Mouse (Mus musculus): ENCODE data around the gene Epha2. TPM values are rescaled to one million over a fixed set of nuclear protein-coding genes. Genes with fewer than 3 reads are reported as not detected.

Epha2 gene
- polyA plus RNA-seq, 1 experiment from 2014 or later, result 7.6 TPM

DNA sequence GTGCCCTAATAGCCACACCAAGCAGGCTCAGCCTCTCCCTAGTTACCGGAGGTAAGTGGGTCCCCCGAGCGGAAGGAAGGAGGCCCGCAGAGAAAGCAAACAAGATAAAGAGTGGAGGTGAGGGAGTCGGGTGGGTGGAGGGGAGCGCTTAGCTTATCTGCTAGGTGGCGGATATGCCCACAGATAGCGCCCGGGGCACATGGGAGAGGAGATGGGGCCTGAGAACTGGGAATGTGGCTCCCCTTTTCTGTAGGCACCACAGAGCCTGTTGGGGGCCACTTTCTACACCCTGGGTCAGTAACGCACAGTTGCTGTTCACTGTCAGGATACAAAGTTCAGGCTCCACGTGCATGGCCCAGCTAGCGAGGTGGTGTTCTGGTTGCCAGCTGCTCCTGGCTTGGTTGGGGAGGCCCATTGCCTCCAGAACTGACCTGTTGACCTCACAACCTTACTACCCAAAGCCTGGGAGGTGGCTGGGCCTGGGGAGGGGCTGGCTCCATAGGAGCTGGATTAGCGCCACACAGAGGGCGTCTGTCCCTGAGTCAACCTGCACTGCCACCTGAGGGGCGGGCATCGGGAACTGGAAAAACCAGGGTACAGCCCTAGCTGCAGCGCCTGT lies 11.6 kb downstream of the Epha2 start:
- Histone ChIP-seq H3K4me1 (ENCODE audit: control insufficient read depth, insufficient read depth, low read length) (peaks cover 57% of the 10 kb centered on the region), H3K27me3 (replicated peaks; ENCODE audit: control insufficient read depth, insufficient read depth, low read length) (no peaks in the 10 kb centered on the region), H3K4me2 (ENCODE audit: low read depth, low read length) (0 out of 2 replicates have a peak overlapping the region, but pooled peaks have one; percentile 11), H3K27ac (ENCODE audit: low read length) (peak overlapping the region; percentile 77), H3K4me3 (ENCODE audit: low read length) (0 out of 2 replicates have a peak overlapping the region, but pooled peaks have one; percentile 1), H3K9ac (ENCODE audit: low read depth, low read length) (peak overlapping the region; percentile 23; the same call in 1 of the 2 replicates), H3K36me3 (ENCODE audit: control insufficient read depth, insufficient read depth, low read length) (no peaks in the 10 kb centered on the region), H3K9me3 (ENCODE audit: control insufficient read depth, low read length) (no peaks in the 10 kb centered on the region)
- ATAC-seq, result peak; percentile 80
- WGBS, result 57% methylated on average over 17 of the region's 17 CpGs

DNA sequence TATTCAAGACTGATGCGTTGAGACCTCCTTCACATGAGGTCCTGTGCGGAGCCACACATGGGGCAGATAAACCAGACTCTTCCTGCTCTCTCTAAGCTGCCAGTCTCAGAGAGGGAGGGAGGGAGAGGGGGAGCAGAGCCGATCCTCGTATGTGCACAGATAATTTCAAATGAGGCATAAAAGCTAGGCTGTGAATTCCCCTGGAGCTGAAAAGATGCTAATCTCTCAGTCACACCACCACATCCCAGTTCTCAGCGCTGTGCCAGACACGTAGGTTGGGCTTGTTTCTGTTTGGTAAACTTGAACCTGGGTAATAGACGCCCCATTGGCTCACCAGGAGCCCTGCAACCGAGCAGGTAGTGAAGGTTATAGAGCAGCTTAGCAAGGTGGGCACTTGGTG lies 12.4 kb downstream of the Epha2 start:
- Histone ChIP-seq H3K4me1 (ENCODE audit: control insufficient read depth, insufficient read depth, low read length) (peaks cover 56% of the 10 kb centered on the region), H3K4me2 (ENCODE audit: low read depth, low read length) (no peak overlapping the region), H3K27me3 (replicated peaks; ENCODE audit: control insufficient read depth, insufficient read depth, low read length) (no peaks in the 10 kb centered on the region), H3K9me3 (ENCODE audit: control insufficient read depth, low read length) (no peaks in the 10 kb centered on the region), H3K9ac (ENCODE audit: low read depth, low read length) (no peak overlapping the region), H3K27ac (ENCODE audit: low read length) (no peak overlapping the region), H3K36me3 (ENCODE audit: control insufficient read depth, insufficient read depth, low read length) (peaks cover 3% of the 10 kb centered on the region; the same call in 1 of the 2 replicates), H3K4me3 (ENCODE audit: low read length) (no peak overlapping the region)
- 61% methylated on average over 8 of the region's 8 CpGs for WGBS
- ATAC-seq, result no peak

- ATAC-seq, result no peak
- Histone ChIP-seq H3K9ac (ENCODE audit: low read depth, low read length) (no peak overlapping the region), H3K4me3 (ENCODE audit: low read length) (no peak overlapping the region), H3K4me2 (ENCODE audit: low read depth, low read length) (peak overlapping the region; percentile 8; the same call in 1 of the 2 replicates), H3K27ac (ENCODE audit: low read length) (peak overlapping the region; percentile 25; the same call in 1 of the 2 replicates), H3K9me3 (ENCODE audit: control insufficient read depth, low read length) (no peaks in the 10 kb centered on the region), H3K27me3 (replicated peaks; ENCODE audit: control insufficient read depth, insufficient read depth, low read length) (no peaks in the 10 kb centered on the region), H3K36me3 (ENCODE audit: control insufficient read depth, insufficient read depth, low read length) (peaks cover 5% of the 10 kb centered on the region; the same call in 1 of the 2 replicates), H3K4me1 (ENCODE audit: control insufficient read depth, insufficient read depth, low read length) (peaks cover 52% of the 10 kb centered on the region)
- WGBS, result 58% methylated on average over 11 of the region's 11 CpGs
Measured at GRCm38 (mm10) chr4:141313924-141314323, 12.9 kb downstream of the Epha2 start.

GRCm38 (mm10) chr4:141314745-141315144 lies 13.7 kb downstream of the Epha2 start:
- no peak overlapping the region for H3K9ac ChIP-seq (ENCODE audit: low read depth, low read length)
- H3K36me3 ChIP-seq (ENCODE audit: control insufficient read depth, insufficient read depth, low read length), result peaks cover 10% of the 10 kb centered on the region; the same call in 1 of the 2 replicates
- H3K27me3 ChIP-seq (replicated peaks; ENCODE audit: control insufficient read depth, insufficient read depth, low read length), result no peaks in the 10 kb centered on the region
- WGBS, result 81% methylated on average over 6 of the region's 6 CpGs
- no peak overlapping the region for H3K4me3 ChIP-seq (ENCODE audit: low read length)
- H3K4me2 ChIP-seq (ENCODE audit: low read depth, low read length), result no peak overlapping the region
- H3K4me1 ChIP-seq (ENCODE audit: control insufficient read depth, insufficient read depth, low read length), result peaks cover 44% of the 10 kb centered on the region
- H3K9me3 ChIP-seq (ENCODE audit: control insufficient read depth, low read length), result no peaks in the 10 kb centered on the region
- no peak for ATAC-seq
- H3K27ac ChIP-seq (ENCODE audit: low read length), result no peak overlapping the region

GRCm38 (mm10) chr4:141316023-141316422 lies 15.0 kb downstream of the Epha2 start:
- 60% methylated on average over 7 of the region's 7 CpGs for WGBS
- no peak overlapping the region for H3K27ac ChIP-seq (ENCODE audit: low read length)
- H3K4me3 ChIP-seq (ENCODE audit: low read length), result no peak overlapping the region
- no peak for ATAC-seq
- H3K9me3 ChIP-seq (ENCODE audit: control insufficient read depth, low read length), result no peaks in the 10 kb centered on the region
- H3K27me3 ChIP-seq (replicated peaks; ENCODE audit: control insufficient read depth, insufficient read depth, low read length), result no peaks in the 10 kb centered on the region
- H3K36me3 ChIP-seq (ENCODE audit: control insufficient read depth, insufficient read depth, low read length), result peaks cover 10% of the 10 kb centered on the region; the same call in 1 of the 2 replicates
- H3K4me1 ChIP-seq (ENCODE audit: control insufficient read depth, insufficient read depth, low read length), result peaks cover 31% of the 10 kb centered on the region
- H3K4me2 ChIP-seq (ENCODE audit: low read depth, low read length), result no peak overlapping the region
- H3K9ac ChIP-seq (ENCODE audit: low read depth, low read length), result no peak overlapping the region

GRCm38 (mm10) chr4:141316498-141317180 lies 15.6 kb downstream of the Epha2 start:
- Histone ChIP-seq H3K4me2 (ENCODE audit: low read depth, low read length) (no peak overlapping the region), H3K36me3 (ENCODE audit: control insufficient read depth, insufficient read depth, low read length) (peaks cover 10% of the 10 kb centered on the region; the same call in 1 of the 2 replicates), H3K4me3 (ENCODE audit: low read length) (no peak overlapping the region), H3K9ac (ENCODE audit: low read depth, low read length) (no peak overlapping the region), H3K27ac (ENCODE audit: low read length) (no peak overlapping the region; the same call in 1 of the 2 replicates), H3K9me3 (ENCODE audit: control insufficient read depth, low read length) (no peaks in the 10 kb centered on the region), H3K27me3 (replicated peaks; ENCODE audit: control insufficient read depth, insufficient read depth, low read length) (no peaks in the 10 kb centered on the region), H3K4me1 (ENCODE audit: control insufficient read depth, insufficient read depth, low read length) (peaks cover 25% of the 10 kb centered on the region)
- WGBS, result 87% methylated on average over 18 of the region's 18 CpGs
- no peak for ATAC-seq

DNA sequence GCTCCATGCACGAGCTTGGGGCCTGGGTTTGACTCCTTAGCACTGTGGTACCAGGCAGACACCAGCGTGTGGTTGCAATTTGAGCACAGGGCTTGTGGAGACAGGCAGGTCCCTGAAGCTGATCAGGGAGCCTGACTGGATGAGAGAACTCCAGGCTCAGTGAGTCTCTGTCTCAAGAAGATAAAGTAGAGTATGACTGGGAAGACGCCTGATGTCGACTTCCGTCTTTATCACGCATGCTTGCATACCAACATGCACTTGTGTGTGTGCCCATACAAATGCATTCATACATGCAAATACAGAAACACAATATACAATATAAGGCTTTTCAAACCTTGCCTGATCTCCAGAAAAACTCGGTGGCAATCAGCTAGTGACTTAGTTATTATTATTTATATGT lies 16.9 kb downstream of the Epha2 start:
- no peaks in the 10 kb centered on the region for H3K27me3 ChIP-seq (replicated peaks; ENCODE audit: control insufficient read depth, insufficient read depth, low read length)
- no peaks in the 10 kb centered on the region for H3K9me3 ChIP-seq (ENCODE audit: control insufficient read depth, low read length)
- peaks cover 12% of the 10 kb centered on the region; the same call in 1 of the 2 replicates for H3K36me3 ChIP-seq (ENCODE audit: control insufficient read depth, insufficient read depth, low read length)
- WGBS, result 87% methylated on average over 7 of the region's 7 CpGs
- no peak overlapping the region for H3K4me2 ChIP-seq (ENCODE audit: low read depth, low read length)
- H3K4me1 ChIP-seq (ENCODE audit: control insufficient read depth, insufficient read depth, low read length), result peaks cover 18% of the 10 kb centered on the region
- ATAC-seq, result no peak
- no peak overlapping the region for H3K9ac ChIP-seq (ENCODE audit: low read depth, low read length)
- no peak overlapping the region for H3K27ac ChIP-seq (ENCODE audit: low read length)
- no peak overlapping the region for H3K4me3 ChIP-seq (ENCODE audit: low read length)

DNA sequence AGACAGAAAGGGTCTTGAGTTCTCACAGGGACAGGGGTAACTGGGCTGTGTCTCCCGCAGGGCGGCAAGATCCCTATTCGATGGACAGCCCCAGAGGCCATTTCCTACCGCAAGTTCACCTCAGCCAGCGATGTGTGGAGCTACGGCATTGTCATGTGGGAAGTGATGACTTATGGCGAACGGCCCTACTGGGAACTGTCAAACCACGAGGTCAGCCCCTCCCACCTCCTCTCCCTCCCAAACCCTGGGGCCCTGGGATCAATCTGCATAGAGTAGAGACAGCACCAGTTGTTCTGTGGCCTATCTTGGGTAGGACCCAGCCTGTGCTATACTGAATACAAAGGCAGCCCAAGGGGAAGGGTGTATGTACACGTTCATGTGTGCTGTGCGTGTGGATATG lies 21.5 kb downstream of the Epha2 start:
- Histone ChIP-seq H3K9me3 (ENCODE audit: control insufficient read depth, low read length) (no peaks in the 10 kb centered on the region), H3K4me3 (ENCODE audit: low read length) (no peak overlapping the region), H3K4me2 (ENCODE audit: low read depth, low read length) (no peak overlapping the region), H3K9ac (ENCODE audit: low read depth, low read length) (no peak overlapping the region), H3K4me1 (ENCODE audit: control insufficient read depth, insufficient read depth, low read length) (peaks cover 24% of the 10 kb centered on the region), H3K36me3 (ENCODE audit: control insufficient read depth, insufficient read depth, low read length) (peaks cover 24% of the 10 kb centered on the region), H3K27me3 (replicated peaks; ENCODE audit: control insufficient read depth, insufficient read depth, low read length) (no peaks in the 10 kb centered on the region), H3K27ac (ENCODE audit: low read length) (no peak overlapping the region)
- WGBS, result 79% methylated on average over 11 of the region's 11 CpGs
- ATAC-seq, result no peak

DNA sequence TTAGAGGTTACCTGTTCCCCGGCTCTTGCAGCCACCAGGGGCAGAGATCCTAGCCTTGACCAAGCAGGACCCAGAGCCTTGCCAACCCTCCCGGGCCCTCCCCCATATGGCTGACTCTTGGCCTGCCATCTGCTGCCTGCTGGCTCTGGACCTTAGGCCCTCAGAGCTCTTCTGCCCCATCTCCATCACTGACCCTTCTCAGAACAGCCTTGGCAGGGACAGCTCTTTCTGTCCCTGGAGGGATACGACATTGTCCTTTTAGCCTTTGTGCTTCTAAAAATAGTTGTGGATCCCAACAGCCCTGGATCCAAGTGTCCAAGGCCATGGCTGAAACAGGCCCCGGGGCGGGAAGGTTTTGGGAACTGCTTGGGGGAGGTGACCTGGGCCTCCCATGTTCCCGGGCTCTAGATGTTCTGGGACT lies 23.7 kb downstream of the Epha2 start:
- H3K4me3 ChIP-seq (ENCODE audit: low read length), result no peak overlapping the region
- 81% methylated on average over 6 of the region's 6 CpGs for WGBS
- H3K9me3 ChIP-seq (ENCODE audit: control insufficient read depth, low read length), result no peaks in the 10 kb centered on the region
- ATAC-seq, result no peak
- no peak overlapping the region for H3K4me2 ChIP-seq (ENCODE audit: low read depth, low read length)
- H3K9ac ChIP-seq (ENCODE audit: low read depth, low read length), result no peak overlapping the region
- H3K36me3 ChIP-seq (ENCODE audit: control insufficient read depth, insufficient read depth, low read length), result peaks cover 15% of the 10 kb centered on the region; the same call in 1 of the 2 replicates
- peaks cover 29% of the 10 kb centered on the region for H3K4me1 ChIP-seq (ENCODE audit: control insufficient read depth, insufficient read depth, low read length)
- H3K27me3 ChIP-seq (replicated peaks; ENCODE audit: control insufficient read depth, insufficient read depth, low read length), result no peaks in the 10 kb centered on the region
- 0 out of 2 replicates have a peak overlapping the region, but pooled peaks have one; percentile 5 for H3K27ac ChIP-seq (ENCODE audit: low read length)
